Mouse (Mus musculus): Measurements from ENCODE around the gene Usp8. TPM values are rescaled to one million over a fixed set of nuclear protein-coding genes. Genes with fewer than 3 reads are reported as not detected.

The Usp8 gene
- polyA plus RNA-seq (2014; fragmentation: Nextera tagmentation; extraction: Ambion mirVana) = 47.3 and 47.7 TPM in 2 replicates

- Histone ChIP-seq H3K4me2 (ENCODE audit: low read depth) (peak within 1 kb of the TSS; percentile 67), H3K27ac (ENCODE audit: low read depth, low read length) (peak within 1 kb of the TSS; percentile 60; the same call in 1 of the 2 replicates), H3K27me3 (ENCODE audit: control insufficient read depth, insufficient read depth, low read length) (no peaks in the 10 kb centered on the region), H3K9ac (ENCODE audit: low read length) (peak within 1 kb of the TSS; percentile 78), H3K9me3 (ENCODE audit: control insufficient read depth, low read length) (no peaks in the 10 kb centered on the region), H3K4me1 (ENCODE audit: control insufficient read depth, insufficient read depth, low read length) (peaks cover 3% of the 10 kb centered on the region; the same call in 1 of the 2 replicates), H3K4me3 (ENCODE audit: low read depth, low read length) (peak within 1 kb of the TSS; percentile 73), H3K36me3 (ENCODE audit: control insufficient read depth, insufficient read depth, low read length) (no peaks in the 10 kb centered on the region)
- ATAC-seq (ENCODE audit: insufficient read depth, low FRiP score, low TSS enrichment) = peak; percentile 99
- peak; percentile 98 for DNase-seq (ENCODE audit: low spot score)
- 3% methylated on average over 47 of the region's 47 CpGs for WGBS
Measured at GRCm38 (mm10) chr2:126706759-126707437, at the start of gene Usp8. Gene Usp8 (plus strand): TSS chr2:126707328.

GRCm38 (mm10) chr2:126663481-126663880, 43.6 kb upstream of the Usp8 start:
- no peak for ATAC-seq (ENCODE audit: insufficient read depth, low FRiP score, low TSS enrichment)
- Histone ChIP-seq H3K4me2 (ENCODE audit: low read depth) (no peak overlapping the region), H3K9ac (ENCODE audit: low read length) (no peak overlapping the region), H3K9me3 (ENCODE audit: control insufficient read depth, low read length) (no peaks in the 10 kb centered on the region), H3K4me1 (ENCODE audit: control insufficient read depth, insufficient read depth, low read length) (no peaks in the 10 kb centered on the region), H3K36me3 (ENCODE audit: control insufficient read depth, insufficient read depth, low read length) (no peaks in the 10 kb centered on the region; the same call in 1 of the 2 replicates), H3K27me3 (ENCODE audit: control insufficient read depth, insufficient read depth, low read length) (no peaks in the 10 kb centered on the region), H3K4me3 (ENCODE audit: low read depth, low read length) (no peak overlapping the region), H3K27ac (ENCODE audit: low read depth, low read length) (no peak overlapping the region)
- WGBS = 73% methylated on average over 4 of the region's 4 CpGs
- DNase-seq (ENCODE audit: low spot score) = no peak

GRCm38 (mm10) chr2:126665984-126666383, 41.1 kb upstream of the Usp8 start:
- H3K4me2 ChIP-seq (ENCODE audit: low read depth) = no peak overlapping the region
- no peak overlapping the region for H3K27ac ChIP-seq (ENCODE audit: low read depth, low read length)
- DNase-seq (ENCODE audit: low spot score) (no peak), ATAC-seq (ENCODE audit: insufficient read depth, low FRiP score, low TSS enrichment) (no peak)
- no peak overlapping the region for H3K9ac ChIP-seq (ENCODE audit: low read length)
- H3K4me3 ChIP-seq (ENCODE audit: low read depth, low read length) = no peak overlapping the region
- 94% methylated on average over 3 of the region's 3 CpGs for WGBS
- no peaks in the 10 kb centered on the region; the same call in 1 of the 2 replicates for H3K36me3 ChIP-seq (ENCODE audit: control insufficient read depth, insufficient read depth, low read length)
- no peaks in the 10 kb centered on the region for H3K9me3 ChIP-seq (ENCODE audit: control insufficient read depth, low read length)
- no peaks in the 10 kb centered on the region for H3K4me1 ChIP-seq (ENCODE audit: control insufficient read depth, insufficient read depth, low read length)
- no peaks in the 10 kb centered on the region for H3K27me3 ChIP-seq (ENCODE audit: control insufficient read depth, insufficient read depth, low read length)

- H3K9me3 ChIP-seq (ENCODE audit: control insufficient read depth, low read length) = no peaks in the 10 kb centered on the region
- no peaks in the 10 kb centered on the region; the same call in 1 of the 2 replicates for H3K36me3 ChIP-seq (ENCODE audit: control insufficient read depth, insufficient read depth, low read length)
- no peak overlapping the region for H3K4me2 ChIP-seq (ENCODE audit: low read depth)
- no peak overlapping the region for H3K9ac ChIP-seq (ENCODE audit: low read length)
- DNase-seq (ENCODE audit: low spot score) = no peak
- no peak for ATAC-seq (ENCODE audit: insufficient read depth, low FRiP score, low TSS enrichment)
- H3K27me3 ChIP-seq (ENCODE audit: control insufficient read depth, insufficient read depth, low read length) = no peaks in the 10 kb centered on the region
- peaks cover 3% of the 10 kb centered on the region; the same call in 1 of the 2 replicates for H3K4me1 ChIP-seq (ENCODE audit: control insufficient read depth, insufficient read depth, low read length)
- WGBS = 89% methylated on average over 5 of the region's 5 CpGs
- H3K27ac ChIP-seq (ENCODE audit: low read depth, low read length) = no peak overlapping the region
- H3K4me3 ChIP-seq (ENCODE audit: low read depth, low read length) = no peak overlapping the region
Measured at GRCm38 (mm10) chr2:126668621-126669252, 38.4 kb upstream of the Usp8 start.

GRCm38 (mm10) chr2:126673317-126674242, 33.5 kb upstream of the Usp8 start:
- Histone ChIP-seq H3K27ac (ENCODE audit: low read depth, low read length) (no peak overlapping the region; the same call in 1 of the 2 replicates), H3K9me3 (ENCODE audit: control insufficient read depth, low read length) (no peaks in the 10 kb centered on the region), H3K4me3 (ENCODE audit: low read depth, low read length) (peak overlapping the region; percentile 98), H3K4me2 (ENCODE audit: low read depth) (peak overlapping the region; percentile 55), H3K9ac (ENCODE audit: low read length) (peak overlapping the region; percentile 100), H3K4me1 (ENCODE audit: control insufficient read depth, insufficient read depth, low read length) (peaks cover 3% of the 10 kb centered on the region; the same call in 1 of the 2 replicates), H3K27me3 (ENCODE audit: control insufficient read depth, insufficient read depth, low read length) (no peaks in the 10 kb centered on the region), H3K36me3 (ENCODE audit: control insufficient read depth, insufficient read depth, low read length) (no peaks in the 10 kb centered on the region; the same call in 1 of the 2 replicates)
- DNase-seq (ENCODE audit: low spot score) (no peak), ATAC-seq (ENCODE audit: insufficient read depth, low FRiP score, low TSS enrichment) (no peak)
- 72% methylated on average over 13 of the region's 13 CpGs for WGBS

GRCm38 (mm10) chr2:126674441-126675168, 32.5 kb upstream of the Usp8 start:
- Histone ChIP-seq H3K4me2 (ENCODE audit: low read depth) (peak overlapping the region; percentile 55), H3K4me3 (ENCODE audit: low read depth, low read length) (peak overlapping the region; percentile 98), H3K27me3 (ENCODE audit: control insufficient read depth, insufficient read depth, low read length) (no peaks in the 10 kb centered on the region), H3K27ac (ENCODE audit: low read depth, low read length) (peak overlapping the region; percentile 100), H3K9me3 (ENCODE audit: control insufficient read depth, low read length) (no peaks in the 10 kb centered on the region), H3K4me1 (ENCODE audit: control insufficient read depth, insufficient read depth, low read length) (peaks cover 3% of the 10 kb centered on the region; the same call in 1 of the 2 replicates), H3K36me3 (ENCODE audit: control insufficient read depth, insufficient read depth, low read length) (no peaks in the 10 kb centered on the region; the same call in 1 of the 2 replicates), H3K9ac (ENCODE audit: low read length) (peak overlapping the region; percentile 100)
- under 1% methylated on average over 64 of the region's 77 CpGs for whole genome bisulfite sequencing
- ATAC-seq (ENCODE audit: insufficient read depth, low FRiP score, low TSS enrichment) (peak; percentile 65), DNase-seq (ENCODE audit: low spot score) (peak; percentile 66)

GRCm38 (mm10) chr2:126675169-126676121, 31.7 kb upstream of the Usp8 start:
- Histone ChIP-seq H3K36me3 (ENCODE audit: control insufficient read depth, insufficient read depth, low read length) (no peaks in the 10 kb centered on the region; the same call in 1 of the 2 replicates), H3K4me1 (ENCODE audit: control insufficient read depth, insufficient read depth, low read length) (peaks cover 3% of the 10 kb centered on the region; the same call in 1 of the 2 replicates), H3K9ac (ENCODE audit: low read length) (peak overlapping the region; percentile 100), H3K9me3 (ENCODE audit: control insufficient read depth, low read length) (no peaks in the 10 kb centered on the region), H3K4me2 (ENCODE audit: low read depth) (peak overlapping the region; percentile 55), H3K27ac (ENCODE audit: low read depth, low read length) (peak overlapping the region; percentile 100), H3K27me3 (ENCODE audit: control insufficient read depth, insufficient read depth, low read length) (no peaks in the 10 kb centered on the region), H3K4me3 (ENCODE audit: low read depth, low read length) (peak overlapping the region; percentile 98)
- 0% methylated on average over 89 of the region's 99 CpGs for WGBS
- ATAC-seq (ENCODE audit: insufficient read depth, low FRiP score, low TSS enrichment) = peak; percentile 87
- DNase-seq (ENCODE audit: low spot score) = peak; percentile 92

All from neural tube, embryonic 11.5 days (tissue).